Mouse (Mus musculus): ENCODE measurements at regions not wholly inside any gene's neighbourhood (a gene's known extent, or its start where the extent isn't known, plus 50 kb on each side); places are given as distances from the start of the nearest gene placed in this dataset.
"Not testable (repeated sequence)": the region's sequence is repeated elsewhere in the genome, so short reads cannot be mapped to it uniquely, and the experiment has no call there.

DNA sequence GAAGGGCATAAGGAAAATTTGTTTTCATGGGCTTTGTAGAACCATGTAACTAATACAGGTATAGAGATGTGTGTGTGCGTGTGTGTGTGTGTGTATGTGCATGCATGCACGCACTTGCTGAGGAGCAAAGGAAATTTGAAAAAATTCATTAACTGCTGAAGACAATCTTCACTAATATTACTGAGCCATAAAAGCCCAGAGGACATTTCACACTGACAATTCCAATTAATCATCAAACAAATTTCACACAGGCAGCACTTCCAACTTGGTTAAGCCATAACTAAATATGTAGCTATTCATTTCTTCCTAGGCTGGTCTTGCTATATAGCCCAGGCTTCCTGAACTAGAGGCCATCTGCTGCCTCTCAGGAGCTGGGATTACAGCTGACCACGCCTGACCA is 815.6 kb upstream of the Sox9 start:
- Histone ChIP-seq H3K4me3 (ENCODE audit: insufficient read depth, low read depth, low read length) (no peak overlapping the region), H3K27ac (ENCODE audit: insufficient read depth, low read depth, low read length) (no peak overlapping the region), H3K4me1 (ENCODE audit: control insufficient read depth, insufficient read depth, low read length) (no peaks in the 10 kb centered on the region)
- 93% methylated on average over 3 of the region's 3 CpGs for WGBS
- TF ChIP-seq POLR2A (IDR thresholded peaks at IDR 0.05; ENCODE audit: insufficient read depth, low read depth, low read length) (no peak), CTCF (IDR thresholded peaks at IDR 0.05; ENCODE audit: insufficient read depth, low read depth, low read length) (no peak)

- no peaks in the 10 kb centered on the region for H3K4me1 ChIP-seq (ENCODE audit: control insufficient read depth, insufficient read depth, low read length)
- H3K4me3 ChIP-seq (ENCODE audit: insufficient read depth, low read depth, low read length), result no peak overlapping the region
- TF ChIP-seq CTCF (IDR thresholded peaks at IDR 0.05; ENCODE audit: insufficient read depth, low read depth, low read length) (no peak), POLR2A (IDR thresholded peaks at IDR 0.05; ENCODE audit: insufficient read depth, low read depth, low read length) (no peak)
- H3K27ac ChIP-seq (ENCODE audit: insufficient read depth, low read depth, low read length), result no peak overlapping the region
- WGBS, result 93% methylated on average over 4 of the region's 4 CpGs
Observed at GRCm38 (mm10) chr11:111971001-111971400, 811.0 kb upstream of the Sox9 start.

DNA sequence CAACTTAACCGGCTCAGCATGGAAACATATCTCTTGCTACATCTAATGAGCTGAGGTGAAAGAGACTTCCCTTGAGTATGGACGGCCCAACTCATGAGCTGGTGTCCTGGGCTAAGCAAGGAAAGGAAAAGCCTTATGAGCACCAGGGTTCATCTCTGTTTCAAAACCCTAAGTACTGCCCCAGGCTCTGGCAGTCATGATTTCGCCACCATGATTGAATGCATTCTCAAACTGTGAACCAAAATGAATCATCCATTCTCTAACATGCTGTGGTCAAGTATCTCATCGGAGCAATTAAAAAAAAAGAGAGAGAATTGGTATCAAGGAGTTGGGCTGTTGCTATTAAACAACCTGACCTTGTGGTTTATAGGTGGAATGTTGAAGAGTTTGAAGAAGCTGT is 803.4 kb upstream of the Sox9 start:
- no peak for TF ChIP-seq CTCF (IDR thresholded peaks at IDR 0.05; ENCODE audit: insufficient read depth, low read depth, low read length)
- WGBS, result 92% methylated on average over 4 of the region's 4 CpGs
- Histone ChIP-seq H3K27ac (ENCODE audit: insufficient read depth, low read depth, low read length) (no peak overlapping the region), H3K4me1 (ENCODE audit: control insufficient read depth, insufficient read depth, low read length) (no peaks in the 10 kb centered on the region), H3K4me3 (ENCODE audit: insufficient read depth, low read depth, low read length) (no peak overlapping the region)

DNA sequence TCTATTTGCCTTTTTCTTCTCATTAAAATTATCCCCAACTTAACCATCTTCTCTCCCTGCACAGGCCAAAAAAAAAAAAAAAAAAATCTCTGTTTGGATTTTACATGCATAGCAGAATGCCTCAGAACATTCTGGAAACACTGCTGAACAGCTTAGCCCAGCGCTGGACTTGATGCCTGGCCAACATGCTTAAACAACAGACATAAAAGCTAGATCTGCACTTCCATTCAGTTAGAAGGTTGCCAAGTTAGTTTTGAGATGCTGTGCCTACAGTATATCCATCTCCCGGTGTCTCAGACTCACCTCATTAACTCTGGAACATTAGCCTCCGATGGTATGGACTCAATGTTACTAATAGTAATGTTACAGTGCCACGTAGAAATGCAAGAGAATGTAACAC is 785.6 kb upstream of the Sox9 start:
- Histone ChIP-seq H3K4me3 (ENCODE audit: insufficient read depth, low read depth, low read length) (no peak overlapping the region), H3K4me1 (ENCODE audit: control insufficient read depth, insufficient read depth, low read length) (no peaks in the 10 kb centered on the region), H3K27ac (ENCODE audit: insufficient read depth, low read depth, low read length) (no peak overlapping the region)
- 76% methylated on average over 4 of the region's 4 CpGs for WGBS
- TF ChIP-seq POLR2A (IDR thresholded peaks at IDR 0.05; ENCODE audit: insufficient read depth, low read depth, low read length), result no peak
- no peak for TF ChIP-seq CTCF (IDR thresholded peaks at IDR 0.05; ENCODE audit: insufficient read depth, low read depth, low read length)

- not testable (repeated sequence) for H3K4me1 ChIP-seq (ENCODE audit: control insufficient read depth, insufficient read depth, low read length); H3K27ac ChIP-seq (ENCODE audit: insufficient read depth, low read depth, low read length); H3K4me3 ChIP-seq (ENCODE audit: insufficient read depth, low read depth, low read length)
- 71% methylated on average over 1 of the region's 2 CpGs for WGBS
Observed at GRCm38 (mm10) chr11:112010848-112011247, 771.2 kb upstream of the Sox9 start.

- TF ChIP-seq CTCF (IDR thresholded peaks at IDR 0.05; ENCODE audit: insufficient read depth, low read depth, low read length), result no peak
- no peak for TF ChIP-seq POLR2A (IDR thresholded peaks at IDR 0.05; ENCODE audit: insufficient read depth, low read depth, low read length)
- Histone ChIP-seq H3K4me1 (ENCODE audit: control insufficient read depth, insufficient read depth, low read length) (no peaks in the 10 kb centered on the region), H3K4me3 (ENCODE audit: insufficient read depth, low read depth, low read length) (no peak overlapping the region), H3K27ac (ENCODE audit: insufficient read depth, low read depth, low read length) (no peak overlapping the region)
- 80% methylated on average over 3 of the region's 3 CpGs for whole genome bisulfite sequencing
Observed at GRCm38 (mm10) chr11:112017906-112018305, 764.1 kb upstream of the Sox9 start.

DNA sequence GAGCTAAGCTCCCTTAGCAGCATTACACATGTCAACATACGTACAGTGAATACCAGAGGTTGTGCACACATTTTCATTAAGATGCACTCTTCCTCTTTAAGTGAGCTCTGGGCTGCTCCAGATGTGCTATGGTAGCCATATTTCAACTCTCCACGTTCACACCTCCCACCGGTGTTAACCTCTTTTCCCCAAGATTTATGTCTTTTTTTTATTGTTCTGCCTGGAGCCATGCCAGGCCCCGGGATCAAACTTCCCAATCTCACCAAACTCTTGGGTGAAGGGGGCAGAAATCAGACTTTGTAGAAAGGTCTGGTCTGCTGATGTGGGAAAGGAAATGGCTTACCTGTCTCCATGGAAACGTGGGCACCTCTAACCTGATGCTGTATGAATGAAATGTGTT is 754.0 kb upstream of the Sox9 start:
- no peak overlapping the region for H3K4me3 ChIP-seq (ENCODE audit: insufficient read depth, low read depth, low read length)
- WGBS, result 88% methylated on average over 5 of the region's 5 CpGs
- no peak for TF ChIP-seq POLR2A (IDR thresholded peaks at IDR 0.05; ENCODE audit: insufficient read depth, low read depth, low read length)
- TF ChIP-seq CTCF (IDR thresholded peaks at IDR 0.05; ENCODE audit: insufficient read depth, low read depth, low read length), result no peak
- H3K4me1 ChIP-seq (ENCODE audit: control insufficient read depth, insufficient read depth, low read length), result no peaks in the 10 kb centered on the region
- no peak overlapping the region for H3K27ac ChIP-seq (ENCODE audit: insufficient read depth, low read depth, low read length)

- 98% methylated on average over 11 of the region's 11 CpGs for WGBS
- no peak for TF ChIP-seq POLR2A (IDR thresholded peaks at IDR 0.05; ENCODE audit: insufficient read depth, low read depth, low read length)
- no peak for TF ChIP-seq CTCF (IDR thresholded peaks at IDR 0.05; ENCODE audit: insufficient read depth, low read depth, low read length)
- no peak overlapping the region for H3K4me3 ChIP-seq (ENCODE audit: insufficient read depth, low read depth, low read length)
- H3K4me1 ChIP-seq (ENCODE audit: control insufficient read depth, insufficient read depth, low read length), result no peaks in the 10 kb centered on the region
- H3K27ac ChIP-seq (ENCODE audit: insufficient read depth, low read depth, low read length), result no peak overlapping the region
Observed at GRCm38 (mm10) chr11:112038741-112039140, 743.3 kb upstream of the Sox9 start.

DNA sequence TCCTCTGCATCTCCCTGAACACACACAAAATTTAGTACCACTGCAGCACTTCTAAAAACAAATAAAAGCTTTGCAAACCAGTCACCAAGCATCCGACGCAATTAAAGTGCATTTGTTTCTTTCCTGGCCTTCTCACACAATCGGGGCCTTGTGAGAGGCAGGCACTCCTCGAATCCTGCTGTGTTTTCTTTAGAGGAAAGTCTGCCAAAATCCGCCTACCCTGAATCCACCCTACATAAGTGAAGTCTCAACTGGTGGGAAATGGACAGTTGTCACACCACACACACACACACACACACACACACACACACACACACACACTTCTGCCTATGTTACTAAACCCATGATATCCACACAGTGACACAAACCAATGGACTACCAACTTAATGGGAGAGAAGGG is 737.6 kb upstream of the Sox9 start:
- no peaks in the 10 kb centered on the region for H3K4me1 ChIP-seq (ENCODE audit: control insufficient read depth, insufficient read depth, low read length)
- no peak overlapping the region for H3K4me3 ChIP-seq (ENCODE audit: insufficient read depth, low read depth, low read length)
- TF ChIP-seq POLR2A (IDR thresholded peaks at IDR 0.05; ENCODE audit: insufficient read depth, low read depth, low read length) (no peak), CTCF (IDR thresholded peaks at IDR 0.05; ENCODE audit: insufficient read depth, low read depth, low read length) (no peak)
- H3K27ac ChIP-seq (ENCODE audit: insufficient read depth, low read depth, low read length), result no peak overlapping the region
- WGBS, result 45% methylated on average over 5 of the region's 5 CpGs

DNA sequence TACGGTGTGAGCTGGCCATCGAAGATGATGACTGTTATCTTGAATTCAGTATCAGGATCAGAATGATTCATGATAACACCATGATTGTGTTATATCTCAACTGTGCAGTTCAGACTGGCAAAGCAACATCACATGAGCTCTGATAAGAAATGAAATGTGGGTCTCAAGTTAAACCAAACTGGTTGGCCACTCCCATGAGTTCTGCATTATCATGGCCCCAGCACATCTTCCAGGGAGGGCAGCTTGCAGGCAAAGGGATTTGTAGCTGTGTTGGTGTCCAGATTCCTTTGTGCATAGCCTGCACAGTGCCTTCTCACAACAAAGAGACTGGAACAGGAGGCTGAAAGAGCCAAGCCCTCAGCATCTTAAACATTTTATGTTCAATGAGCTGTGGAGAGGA is 736.7 kb upstream of the Sox9 start:
- H3K4me1 ChIP-seq (ENCODE audit: control insufficient read depth, insufficient read depth, low read length), result no peaks in the 10 kb centered on the region
- no peak overlapping the region for H3K4me3 ChIP-seq (ENCODE audit: insufficient read depth, low read depth, low read length)
- WGBS, result 95% methylated on average over 2 of the region's 2 CpGs
- TF ChIP-seq CTCF (IDR thresholded peaks at IDR 0.05; ENCODE audit: insufficient read depth, low read depth, low read length), result no peak
- no peak for TF ChIP-seq POLR2A (IDR thresholded peaks at IDR 0.05; ENCODE audit: insufficient read depth, low read depth, low read length)
- no peak overlapping the region for H3K27ac ChIP-seq (ENCODE audit: insufficient read depth, low read depth, low read length)
